Mouse (Mus musculus) thymus, adult 2 months (tissue): Measurements from ENCODE around the gene Cd93.

Experiments used
- CTCF ChIP-seq: fragments of 200-500 bp; IDR thresholded peaks from 2 replicates; pipeline ENCODE4 v1.5.1; 2012; ENCODE audit warnings: mild to moderate bottlenecking, control low read depth, low read length, moderate library complexity, borderline replicate concordance; ENCODE audit not compliant: control insufficient read depth, poor library complexity, insufficient read depth; ENCODE audit errors: extremely low read depth
- POLR2A ChIP-seq: fragments of 200-500 bp; IDR thresholded peaks from 2 replicates; pipeline ENCODE4 v1.6.1; 2012; ENCODE audit warnings: mild to moderate bottlenecking, low read length, control low read depth, moderate library complexity; ENCODE audit not compliant: control insufficient read depth, poor library complexity, insufficient read depth; ENCODE audit errors: extremely low read depth

- TF ChIP-seq POLR2A, result no peak
- no peak for TF ChIP-seq CTCF
These were observed 49.5 kb downstream of the Cd93 start for GRCm38 (mm10) chr2:148393846-148394245.
